In the genomic region with DNA sequence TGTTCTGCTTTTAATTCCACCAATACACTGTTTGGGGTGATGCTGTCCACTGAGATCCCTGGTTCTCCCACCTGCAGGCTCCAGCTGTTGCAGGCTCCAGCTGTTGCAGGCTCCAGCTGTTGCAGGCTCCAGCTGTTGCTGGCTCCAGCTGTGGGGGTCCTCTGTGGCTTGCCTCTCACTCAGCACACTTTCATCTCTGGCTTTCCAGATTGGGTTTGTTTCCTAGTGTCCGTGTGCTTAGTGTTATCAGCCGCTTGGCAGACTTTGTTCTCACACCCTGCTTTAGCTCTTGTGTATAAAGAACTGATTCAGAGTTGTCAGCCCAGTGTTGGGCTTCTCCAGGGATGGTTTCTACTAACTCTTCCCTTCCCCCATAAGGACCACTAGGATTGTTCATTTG, we compare ENCODE assay signal across 34 mouse cellular contexts. TPM values are rescaled to one million over a fixed set of nuclear protein-coding genes. Genes with fewer than 3 reads are reported as not detected.
DNase-seq lines count a peak whose midpoint lies in the region; ATAC-seq and TF ChIP-seq lines count a peak whose summit lies in the region.
"Had no signal": no experiment of that assay in that cellular context is flagged by ENCODE, and none has a peak within 500 bp of the region (broad histone marks: within the 10 kb centered on the region; RNA-seq: fewer than 3 reads in every experiment).

No protein-coding gene starts in this region.

- no peak overlapping the region for H3K9ac ChIP-seq in midbrain, embryonic 14.5 days (replicated peaks; ENCODE audit: low read length)
- no peak overlapping the region for H3K9ac ChIP-seq in midbrain, embryonic 15.5 days
- H3K9ac ChIP-seq: forebrain, embryonic 15.5 days; heart, embryonic 13.5 days; hindbrain, embryonic 14.5 days; liver, embryonic 13.5 days; lung, embryonic 14.5 days; midbrain, embryonic 12.5 days; neural tube, embryonic 13.5 days had no signal

- WGBS in midbrain, embryonic 14.5 days = 41% methylated on average over 2 of the region's 2 CpGs
- WGBS in midbrain, embryonic 15.5 days = 35% methylated on average over 2 of the region's 2 CpGs
- WGBS in lung, adult 2 months = 31% methylated on average over 2 of the region's 2 CpGs

- H3K4me3 ChIP-seq in midbrain, embryonic 14.5 days (replicated peaks; ENCODE audit: low read depth, low read length) = no peak overlapping the region
- H3K4me3 ChIP-seq in midbrain, embryonic 15.5 days = no peak overlapping the region
- H3K4me3 ChIP-seq in lung, adult 2 months (replicated peaks; ENCODE audit: extremely low read depth, low read depth, low read length) = no peak overlapping the region
- H3K4me3 ChIP-seq: embryonic facial prominence, embryonic 10.5 days; forebrain, embryonic 15.5 days; heart, embryonic 13.5 days; layer of hippocampus, adult 2 months; liver, embryonic 13.5 days; midbrain, embryonic 12.5 days; neural tube, embryonic 13.5 days had no signal

- H3K9me3 ChIP-seq in midbrain, embryonic 14.5 days (ENCODE audit: control insufficient read depth, low read length) = no peaks in the 10 kb centered on the region
- H3K9me3 ChIP-seq in midbrain, embryonic 15.5 days = no peaks in the 10 kb centered on the region
- H3K9me3 ChIP-seq: embryonic facial prominence, embryonic 10.5 days; forebrain, embryonic 15.5 days; G1E; heart, embryonic 13.5 days; liver, embryonic 13.5 days; midbrain, embryonic 12.5 days; neural tube, embryonic 13.5 days had no signal

- H3K4me2 ChIP-seq in midbrain, embryonic 14.5 days (ENCODE audit: low read length) = no peak overlapping the region
- H3K4me2 ChIP-seq in midbrain, embryonic 15.5 days = no peak overlapping the region
- H3K4me2 ChIP-seq: forebrain, embryonic 15.5 days; heart, embryonic 13.5 days; hindbrain, embryonic 14.5 days; liver, embryonic 13.5 days; lung, embryonic 14.5 days; midbrain, embryonic 12.5 days; neural tube, embryonic 13.5 days had no signal

- no peak overlapping the region for H3K27ac ChIP-seq in midbrain, embryonic 14.5 days (replicated peaks; ENCODE audit: low read depth, low read length)
- H3K27ac ChIP-seq in midbrain, embryonic 15.5 days = no peak overlapping the region
- H3K27ac ChIP-seq: embryonic facial prominence, embryonic 10.5 days; forebrain, embryonic 15.5 days; heart, embryonic 13.5 days; hindbrain, embryonic 14.5 days; liver, embryonic 13.5 days; midbrain, embryonic 12.5 days; neural tube, embryonic 13.5 days had no signal

- no peak for ATAC-seq in midbrain, embryonic 14.5 days (ENCODE audit: low FRiP score, low TSS enrichment)
- ATAC-seq in midbrain, embryonic 15.5 days (replicated peaks) = no peak
- ATAC-seq: forebrain, embryonic 15.5 days; inflammation-experienced regulatory T-cells, adult 6 months; Patski had no signal

- no peaks in the 10 kb centered on the region for H3K27me3 ChIP-seq in midbrain, embryonic 14.5 days (ENCODE audit: control insufficient read depth, insufficient read depth, low read length)
- H3K27me3 ChIP-seq in midbrain, embryonic 15.5 days (replicated peaks) = no peaks in the 10 kb centered on the region
- H3K27me3 ChIP-seq: forebrain, embryonic 15.5 days; heart, embryonic 13.5 days; midbrain, embryonic 12.5 days; neural tube, embryonic 13.5 days; Patski had no signal

- H3K4me1 ChIP-seq in midbrain, embryonic 14.5 days (ENCODE audit: control insufficient read depth, insufficient read depth, low read length) = no peaks in the 10 kb centered on the region
- no peaks in the 10 kb centered on the region for H3K4me1 ChIP-seq in midbrain, embryonic 15.5 days
- H3K4me1 ChIP-seq in lung, adult 2 months (ENCODE audit: control insufficient read depth, insufficient read depth, low read length) = no peaks in the 10 kb centered on the region
- H3K4me1 ChIP-seq: embryonic facial prominence, embryonic 10.5 days had no signal

- no peak for TF ChIP-seq POLR2A in lung, adult 2 months (IDR thresholded peaks at IDR 0.05; ENCODE audit: borderline replicate concordance, extremely low read depth, low read depth, low read length)

- no peak for TF ChIP-seq CTCF in lung, adult 2 months (IDR thresholded peaks at IDR 0.05; ENCODE audit: insufficient read depth, low read length)

- DNase-seq in heart, adult 8-10 months (ENCODE audit: low spot score) = peak; percentile 10
- DNase-seq in heart, postnatal 25 days (ENCODE audit: low spot score) = no peak
- peak; percentile 19 for DNase-seq in midbrain, embryonic 14.5 days
- DNase-seq in heart, postnatal 14 days = peak; percentile 31 to 38
- no peak for DNase-seq in lung, adult 2 months
- DNase-seq in yolk sac, embryonic 10.5 days (ENCODE audit: low spot score) = no peak
- DNase-seq: adrenal gland, postnatal 36 days; cerebellum, adult 11 months; cerebellum, postnatal 10 days; gastrocnemius, postnatal 25 days; kidney, adult 2 months; kidney, postnatal 14 days; liver, embryonic 13.5 days; lung, embryonic 14.5 days; thymus, adult 18-20 months; thymus, postnatal 4 days had no signal

- intact Hi-C loops in heart, postnatal 25 days (cut with DNase I) = no loop called here
- intact Hi-C loops in heart, postnatal 14 days (cut with DNase I) = no loop called here

- no peaks in the 10 kb centered on the region for H3K36me3 ChIP-seq in midbrain, embryonic 14.5 days (ENCODE audit: control insufficient read depth, insufficient read depth, low read length)
- no peaks in the 10 kb centered on the region for H3K36me3 ChIP-seq in midbrain, embryonic 15.5 days (replicated peaks)
- H3K36me3 ChIP-seq: embryonic facial prominence, embryonic 10.5 days; forebrain, embryonic 15.5 days; G1E; heart, embryonic 13.5 days; liver, embryonic 13.5 days; midbrain, embryonic 12.5 days; neural tube, embryonic 13.5 days had no signal

RNA-seq across cellular contexts. Expression of gene Gm13539, which starts 15.6 kb away (rescaled TPM):
- not detected for total RNA-seq in heart, adult 8-10 months (2022)
- not detected for total RNA-seq in heart, postnatal 25 days (2021)
- not detected in 2 replicates for polyA plus RNA-seq in midbrain, embryonic 14.5 days (2014; fragmentation: Nextera tagmentation; extraction: Ambion mirVana)
- not detected in 2 replicates for polyA plus RNA-seq in midbrain, embryonic 15.5 days (2015; fragmentation: Nextera tagmentation; extraction: Ambion mirVana)
- not detected for total RNA-seq in heart, postnatal 14 days (2021)
- polyA plus RNA-seq in lung, adult 2 months (2012; rRNA removed) = not detected in 2 replicates
- total RNA-seq: adrenal gland, adult 18-20 months; adrenal gland, postnatal 36 days; CH12.LX; G1E; gastrocnemius, postnatal 25 days; layer of hippocampus, adult 2 months; left cerebral cortex, postnatal 14 days; megakaryocyte, adult 5-6 weeks had no signal
- polyA plus RNA-seq: cortical plate, adult 2 months; embryonic facial prominence, embryonic 10.5 days; forebrain, embryonic 15.5 days; G1E; heart, embryonic 13.5 days; hindbrain, embryonic 14.5 days; inflammation-experienced regulatory T-cells, adult 6 months; kidney, adult 2 months; limb, embryonic 14.5 days; liver, embryonic 13.5 days; lung, embryonic 14.5 days; midbrain, embryonic 12.5 days; neural tube, embryonic 13.5 days; Patski; spleen, adult 2 months had no signal

RNA-seq across cellular contexts. Expression of gene Glt6d1, which starts 18.0 kb away (rescaled TPM):
- not detected for total RNA-seq in heart, adult 8-10 months (2022)
- total RNA-seq in heart, postnatal 25 days (2021) = not detected
- not detected in 2 replicates for polyA plus RNA-seq in midbrain, embryonic 14.5 days (2014; fragmentation: Nextera tagmentation; extraction: Ambion mirVana)
- not detected in 2 replicates for polyA plus RNA-seq in midbrain, embryonic 15.5 days (2015; fragmentation: Nextera tagmentation; extraction: Ambion mirVana)
- not detected for total RNA-seq in heart, postnatal 14 days (2021)
- polyA plus RNA-seq in lung, adult 2 months (2012; rRNA removed) = not detected in 2 replicates
- total RNA-seq: adrenal gland, adult 18-20 months; adrenal gland, postnatal 36 days; CH12.LX; G1E; gastrocnemius, postnatal 25 days; layer of hippocampus, adult 2 months; left cerebral cortex, postnatal 14 days; megakaryocyte, adult 5-6 weeks had no signal
- polyA plus RNA-seq: cortical plate, adult 2 months; embryonic facial prominence, embryonic 10.5 days; forebrain, embryonic 15.5 days; G1E; heart, embryonic 13.5 days; hindbrain, embryonic 14.5 days; inflammation-experienced regulatory T-cells, adult 6 months; kidney, adult 2 months; limb, embryonic 14.5 days; liver, embryonic 13.5 days; lung, embryonic 14.5 days; midbrain, embryonic 12.5 days; neural tube, embryonic 13.5 days; Patski; spleen, adult 2 months had no signal

RNA-seq across cellular contexts. Expression of gene Lcn11, which starts 20.8 kb away (rescaled TPM):
- total RNA-seq in heart, adult 8-10 months (2022) = not detected
- total RNA-seq in heart, postnatal 25 days (2021) = not detected
- not detected in 2 replicates for polyA plus RNA-seq in midbrain, embryonic 14.5 days (2014; fragmentation: Nextera tagmentation; extraction: Ambion mirVana)
- polyA plus RNA-seq in midbrain, embryonic 15.5 days (2015; fragmentation: Nextera tagmentation; extraction: Ambion mirVana) = not detected in 2 replicates
- not detected for total RNA-seq in heart, postnatal 14 days (2021)
- polyA plus RNA-seq in lung, adult 2 months (2012; rRNA removed) = not detected in 2 replicates
- total RNA-seq: adrenal gland, adult 18-20 months; adrenal gland, postnatal 36 days; CH12.LX; G1E; gastrocnemius, postnatal 25 days; layer of hippocampus, adult 2 months; left cerebral cortex, postnatal 14 days; megakaryocyte, adult 5-6 weeks had no signal
- polyA plus RNA-seq: cortical plate, adult 2 months; embryonic facial prominence, embryonic 10.5 days; forebrain, embryonic 15.5 days; G1E; heart, embryonic 13.5 days; hindbrain, embryonic 14.5 days; inflammation-experienced regulatory T-cells, adult 6 months; kidney, adult 2 months; limb, embryonic 14.5 days; liver, embryonic 13.5 days; lung, embryonic 14.5 days; midbrain, embryonic 12.5 days; neural tube, embryonic 13.5 days; Patski; spleen, adult 2 months had no signal

RNA-seq across cellular contexts. Expression of gene Lcn9, which starts 25.3 kb away (rescaled TPM):
- not detected for total RNA-seq in heart, adult 8-10 months (2022)
- not detected for total RNA-seq in heart, postnatal 25 days (2021)
- not detected in 2 replicates for polyA plus RNA-seq in midbrain, embryonic 14.5 days (2014; fragmentation: Nextera tagmentation; extraction: Ambion mirVana)
- polyA plus RNA-seq in midbrain, embryonic 15.5 days (2015; fragmentation: Nextera tagmentation; extraction: Ambion mirVana) = not detected in 2 replicates
- not detected for total RNA-seq in heart, postnatal 14 days (2021)
- not detected in 2 replicates for polyA plus RNA-seq in lung, adult 2 months (2012; rRNA removed)
- total RNA-seq: adrenal gland, adult 18-20 months; adrenal gland, postnatal 36 days; CH12.LX; G1E; gastrocnemius, postnatal 25 days; layer of hippocampus, adult 2 months; left cerebral cortex, postnatal 14 days; megakaryocyte, adult 5-6 weeks had no signal
- polyA plus RNA-seq: cortical plate, adult 2 months; embryonic facial prominence, embryonic 10.5 days; forebrain, embryonic 15.5 days; G1E; heart, embryonic 13.5 days; hindbrain, embryonic 14.5 days; inflammation-experienced regulatory T-cells, adult 6 months; kidney, adult 2 months; limb, embryonic 14.5 days; liver, embryonic 13.5 days; lung, embryonic 14.5 days; midbrain, embryonic 12.5 days; neural tube, embryonic 13.5 days; Patski; spleen, adult 2 months had no signal

RNA-seq across cellular contexts. Expression of gene Lcn3, which starts 32.3 kb away (rescaled TPM):
- not detected for total RNA-seq in heart, adult 8-10 months (2022)
- not detected for total RNA-seq in heart, postnatal 25 days (2021)
- not detected in 2 replicates for polyA plus RNA-seq in midbrain, embryonic 14.5 days (2014; fragmentation: Nextera tagmentation; extraction: Ambion mirVana)
- not detected in 2 replicates for polyA plus RNA-seq in midbrain, embryonic 15.5 days (2015; fragmentation: Nextera tagmentation; extraction: Ambion mirVana)
- not detected for total RNA-seq in heart, postnatal 14 days (2021)
- not detected in 2 replicates for polyA plus RNA-seq in lung, adult 2 months (2012; rRNA removed)
- total RNA-seq: adrenal gland, adult 18-20 months; adrenal gland, postnatal 36 days; CH12.LX; G1E; gastrocnemius, postnatal 25 days; layer of hippocampus, adult 2 months; left cerebral cortex, postnatal 14 days; megakaryocyte, adult 5-6 weeks had no signal
- polyA plus RNA-seq: cortical plate, adult 2 months; embryonic facial prominence, embryonic 10.5 days; forebrain, embryonic 15.5 days; G1E; heart, embryonic 13.5 days; hindbrain, embryonic 14.5 days; inflammation-experienced regulatory T-cells, adult 6 months; kidney, adult 2 months; limb, embryonic 14.5 days; liver, embryonic 13.5 days; lung, embryonic 14.5 days; midbrain, embryonic 12.5 days; neural tube, embryonic 13.5 days; Patski; spleen, adult 2 months had no signal

Comparison
In these comparisons a context has a peak if more than half of its experiments do, and no peak if none do; other contexts are left out.
1. DNase-seq: peak in heart, adult 8-10 months (single experiment), midbrain, embryonic 14.5 days (single experiment) and heart, postnatal 14 days (2 of 2); none in heart, postnatal 25 days (single experiment), lung, adult 2 months (single experiment) and yolk sac, embryonic 10.5 days (single experiment).